Mouse (Mus musculus): ENCODE measurements around the gene Cacna1b.

DNA sequence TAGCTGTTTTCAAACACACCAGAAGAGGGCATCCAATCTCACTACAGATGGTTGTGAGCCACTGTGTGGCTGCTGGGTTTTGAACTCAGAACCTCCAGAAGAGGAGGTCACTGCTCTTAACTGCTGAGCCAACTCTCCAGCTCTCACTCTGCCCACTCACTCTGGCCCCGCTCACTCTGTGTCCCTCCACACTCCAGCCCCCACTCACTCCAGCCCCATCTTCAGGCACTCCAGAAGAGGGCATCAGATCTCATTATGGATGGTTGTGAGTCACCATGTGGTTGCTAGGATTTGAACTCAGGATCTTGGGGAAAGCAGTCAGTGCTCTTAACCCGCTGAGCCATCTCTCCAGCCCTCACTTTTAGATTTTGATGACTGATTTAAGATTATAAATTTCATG lies 70.6 kb downstream of the Cacna1b start:
- TF ChIP-seq CTCF (IDR thresholded peaks at IDR 0.05; ENCODE audit: borderline replicate concordance, control insufficient read depth, extremely low read depth, insufficient read depth, low read length, poor library complexity) = no peak
- TF ChIP-seq POLR2A (IDR thresholded peaks at IDR 0.05; ENCODE audit: control insufficient read depth, extremely low read depth, insufficient read depth, low read length, poor library complexity) = no peak
